Mouse (Mus musculus): Measurements from ENCODE around the gene Crybb3. TPM values are rescaled to one million over a fixed set of nuclear protein-coding genes. Genes with fewer than 3 reads are reported as not detected.

Crybb3 gene
- 0.40 and 2.0 TPM in 2 replicates for polyA plus RNA-seq (2016; fragmentation: Nextera tagmentation; extraction: Ambion mirVana)

GRCm38 (mm10) chr5:113081439-113081838 is at the start of gene Crybb3:
Gene Crybb3, minus strand, starts transcription at chr5:113081584.
- 86% methylated on average over 8 of the region's 8 CpGs for WGBS
- H3K4me3 ChIP-seq = no peak within 1 kb of the TSS
- H3K27ac ChIP-seq (replicated peaks) = no peak within 1 kb of the TSS
- peaks cover 10% of the 10 kb centered on the region for H3K4me1 ChIP-seq
- DNase-seq (ENCODE audit: low spot score) = no peak
- H3K9me3 ChIP-seq (replicated peaks) = no peaks in the 10 kb centered on the region
- H3K36me3 ChIP-seq = no peaks in the 10 kb centered on the region
- H3K27me3 ChIP-seq (ENCODE audit: low read depth, poor library complexity, severe bottlenecking) = no peaks in the 10 kb centered on the region

- Histone ChIP-seq H3K27ac (replicated peaks) (no peak overlapping the region), H3K27me3 (ENCODE audit: low read depth, poor library complexity, severe bottlenecking) (no peaks in the 10 kb centered on the region), H3K4me3 (no peak overlapping the region), H3K36me3 (no peaks in the 10 kb centered on the region), H3K9me3 (replicated peaks) (no peaks in the 10 kb centered on the region), H3K4me1 (peaks cover 20% of the 10 kb centered on the region)
- no peak for DNase-seq (ENCODE audit: low spot score)
- 86% methylated on average over 4 of the region's 4 CpGs for WGBS
These were observed 47.0 kb upstream of the Crybb3 start for GRCm38 (mm10) chr5:113128426-113128825.

- WGBS = 95% methylated on average over 12 of the region's 12 CpGs
- Histone ChIP-seq H3K27ac (replicated peaks) (no peak overlapping the region), H3K36me3 (no peaks in the 10 kb centered on the region), H3K27me3 (ENCODE audit: low read depth, poor library complexity, severe bottlenecking) (no peaks in the 10 kb centered on the region), H3K4me3 (no peak overlapping the region), H3K9me3 (replicated peaks) (no peaks in the 10 kb centered on the region), H3K4me1 (peaks cover 22% of the 10 kb centered on the region)
- DNase-seq (ENCODE audit: low spot score) = no peak
These were observed 45.1 kb upstream of the Crybb3 start for GRCm38 (mm10) chr5:113126476-113126875.

DNA sequence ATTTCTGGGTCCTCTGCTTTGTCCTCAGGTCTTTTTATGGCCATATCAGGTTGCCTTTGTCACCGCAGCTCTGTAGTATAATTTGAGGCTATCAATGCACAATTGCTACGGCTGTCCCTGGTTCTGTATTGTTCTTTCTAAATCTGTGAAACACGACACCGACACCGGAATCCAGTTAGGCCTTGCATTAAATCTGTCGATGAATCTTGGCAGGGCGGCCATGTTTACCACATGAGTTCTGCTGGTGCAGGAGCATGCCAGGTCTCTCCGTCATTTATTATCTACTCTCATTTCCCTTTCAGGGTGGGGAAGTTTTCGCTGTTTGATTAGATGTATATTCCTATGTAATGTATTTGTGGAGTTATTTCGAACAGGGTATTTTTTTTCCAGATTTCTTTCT is 42.3 kb upstream of the Crybb3 start:
- Histone ChIP-seq H3K27me3 (ENCODE audit: low read depth, poor library complexity, severe bottlenecking) (no peaks in the 10 kb centered on the region), H3K27ac (replicated peaks) (no peak overlapping the region), H3K36me3 (no peaks in the 10 kb centered on the region), H3K4me1 (peaks cover 41% of the 10 kb centered on the region), H3K4me3 (no peak overlapping the region), H3K9me3 (replicated peaks) (no peaks in the 10 kb centered on the region)
- no peak for DNase-seq (ENCODE audit: low spot score)
- WGBS = 88% methylated on average over 10 of the region's 10 CpGs

- H3K4me3 ChIP-seq = no peak overlapping the region
- H3K36me3 ChIP-seq = no peaks in the 10 kb centered on the region
- WGBS = 47% methylated on average over 12 of the region's 12 CpGs
- no peak for DNase-seq (ENCODE audit: low spot score)
- H3K4me1 ChIP-seq = peaks cover 42% of the 10 kb centered on the region
- H3K9me3 ChIP-seq (replicated peaks) = no peaks in the 10 kb centered on the region
- no peaks in the 10 kb centered on the region for H3K27me3 ChIP-seq (ENCODE audit: low read depth, poor library complexity, severe bottlenecking)
- peak overlapping the region; percentile 24; the same call in 1 of the 2 replicates for H3K27ac ChIP-seq (replicated peaks)
These were observed 41.1 kb upstream of the Crybb3 start for GRCm38 (mm10) chr5:113122326-113123054.

- H3K27me3 ChIP-seq (ENCODE audit: low read depth, poor library complexity, severe bottlenecking) = no peaks in the 10 kb centered on the region
- H3K36me3 ChIP-seq = no peaks in the 10 kb centered on the region
- 73% methylated on average over 6 of the region's 6 CpGs for WGBS
- DNase-seq (ENCODE audit: low spot score) = no peak
- no peaks in the 10 kb centered on the region for H3K9me3 ChIP-seq (replicated peaks)
- peaks cover 42% of the 10 kb centered on the region for H3K4me1 ChIP-seq
- H3K4me3 ChIP-seq = no peak overlapping the region
- H3K27ac ChIP-seq (replicated peaks) = peak overlapping the region; percentile 24
These were observed 40.1 kb upstream of the Crybb3 start for GRCm38 (mm10) chr5:113121591-113121875.

DNA sequence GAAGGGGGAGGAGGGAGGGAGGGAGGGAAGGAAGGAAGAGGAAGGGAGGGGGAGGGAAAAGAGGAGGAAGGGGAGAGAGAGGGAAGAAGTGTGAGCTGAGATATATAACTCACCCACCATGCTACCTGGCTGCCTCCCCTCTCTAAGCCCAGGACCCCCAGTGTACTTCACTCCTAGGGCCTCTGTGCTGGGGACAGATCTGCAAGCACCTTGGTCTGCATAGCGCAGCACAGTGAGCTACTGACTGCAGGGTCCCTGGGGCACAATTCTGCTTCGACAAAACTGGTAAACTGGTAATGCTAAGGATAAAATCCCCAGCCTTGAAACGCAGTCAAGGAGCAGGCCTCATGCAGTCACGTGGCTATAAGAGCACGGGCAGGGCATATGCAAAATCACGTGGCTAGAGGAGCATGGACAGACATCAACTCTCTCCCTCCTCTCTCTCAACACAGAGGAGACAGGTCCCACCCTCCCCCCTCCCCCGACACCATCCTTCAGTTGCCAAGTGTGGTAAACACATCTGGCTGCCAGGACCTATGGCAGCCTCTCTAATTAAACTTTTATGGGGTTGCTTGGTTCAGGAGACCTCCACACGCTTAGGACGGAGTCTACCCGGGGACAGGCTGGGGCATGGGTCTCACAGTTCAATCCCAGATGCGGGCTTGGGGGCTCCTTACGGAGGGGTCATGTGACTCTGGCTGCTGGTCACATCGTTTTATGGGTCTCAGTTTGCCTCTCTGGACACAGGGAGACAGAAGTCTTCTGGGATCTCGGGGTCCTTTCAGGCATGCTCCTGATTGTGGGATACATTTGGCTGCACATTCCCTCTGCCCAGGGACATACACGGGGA is 39.6 kb upstream of the Crybb3 start:
- no peaks in the 10 kb centered on the region for H3K27me3 ChIP-seq (ENCODE audit: low read depth, poor library complexity, severe bottlenecking)
- peaks cover 42% of the 10 kb centered on the region for H3K4me1 ChIP-seq
- no peak for DNase-seq (ENCODE audit: low spot score)
- 45% methylated on average over 15 of the region's 15 CpGs for WGBS
- H3K36me3 ChIP-seq = no peaks in the 10 kb centered on the region
- no peak overlapping the region for H3K4me3 ChIP-seq
- peak overlapping the region; percentile 24 for H3K27ac ChIP-seq (replicated peaks)
- H3K9me3 ChIP-seq (replicated peaks) = no peaks in the 10 kb centered on the region

GRCm38 (mm10) chr5:113119861-113120465 is 38.6 kb upstream of the Crybb3 start:
- Histone ChIP-seq H3K27ac (replicated peaks) (peak overlapping the region; percentile 3), H3K36me3 (no peaks in the 10 kb centered on the region), H3K4me1 (peaks cover 42% of the 10 kb centered on the region), H3K4me3 (no peak overlapping the region), H3K9me3 (replicated peaks) (no peaks in the 10 kb centered on the region), H3K27me3 (ENCODE audit: low read depth, poor library complexity, severe bottlenecking) (no peaks in the 10 kb centered on the region)
- WGBS = 51% methylated on average over 13 of the region's 13 CpGs
- DNase-seq (ENCODE audit: low spot score) = no peak

DNA sequence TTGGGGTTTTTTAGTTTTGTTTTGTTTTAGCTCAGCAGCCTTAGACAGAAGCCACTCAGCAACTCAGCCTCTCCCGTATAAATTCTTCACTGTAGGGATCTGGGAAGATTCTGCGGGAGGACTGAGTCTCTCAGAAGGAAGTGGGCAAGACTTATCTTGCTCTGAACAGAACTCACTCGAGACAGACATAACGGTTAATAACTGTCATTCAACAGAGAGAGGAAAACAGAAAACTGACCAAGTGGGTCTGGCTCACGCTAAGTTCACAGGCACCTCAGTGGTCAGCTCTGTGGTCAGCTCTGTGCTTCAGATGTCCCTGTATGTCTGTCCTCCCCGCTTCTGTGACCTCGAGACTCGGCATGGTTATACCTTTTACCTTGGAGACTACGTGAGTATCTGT is 37.9 kb upstream of the Crybb3 start:
- Histone ChIP-seq H3K27ac (replicated peaks) (0 out of 2 replicates have a peak overlapping the region, but pooled peaks have one; percentile 3), H3K4me1 (peaks cover 48% of the 10 kb centered on the region), H3K9me3 (replicated peaks) (no peaks in the 10 kb centered on the region), H3K27me3 (ENCODE audit: low read depth, poor library complexity, severe bottlenecking) (no peaks in the 10 kb centered on the region), H3K4me3 (no peak overlapping the region), H3K36me3 (no peaks in the 10 kb centered on the region)
- no peak for DNase-seq (ENCODE audit: low spot score)
- 84% methylated on average over 9 of the region's 9 CpGs for WGBS

GRCm38 (mm10) chr5:113118695-113119094 is 37.3 kb upstream of the Crybb3 start:
- 55% methylated on average over 6 of the region's 6 CpGs for WGBS
- Histone ChIP-seq H3K36me3 (no peaks in the 10 kb centered on the region), H3K4me1 (peaks cover 51% of the 10 kb centered on the region), H3K9me3 (replicated peaks) (no peaks in the 10 kb centered on the region), H3K27me3 (ENCODE audit: low read depth, poor library complexity, severe bottlenecking) (no peaks in the 10 kb centered on the region), H3K4me3 (no peak overlapping the region), H3K27ac (replicated peaks) (no peak overlapping the region)
- DNase-seq (ENCODE audit: low spot score) = no peak

DNA sequence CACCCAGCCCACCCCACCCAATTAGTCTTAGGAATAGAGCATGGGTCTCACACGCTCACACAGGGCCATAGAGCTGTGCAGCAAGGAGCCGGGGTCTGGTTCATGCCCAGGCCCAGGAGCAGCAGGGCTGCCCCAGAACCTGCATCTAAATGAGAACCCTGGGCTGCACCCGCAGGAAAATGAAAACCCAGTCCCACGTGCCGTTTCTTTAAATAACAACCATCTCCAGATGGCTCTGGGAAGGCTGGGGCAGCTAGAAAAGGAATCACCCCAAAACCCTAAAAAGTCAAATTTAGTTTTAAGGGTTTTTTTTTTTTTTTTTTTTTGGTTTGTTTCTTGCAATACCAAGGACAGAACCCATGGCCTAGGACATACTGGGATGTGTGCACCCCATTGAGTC is 36.0 kb upstream of the Crybb3 start:
- Histone ChIP-seq H3K4me1 (peaks cover 49% of the 10 kb centered on the region), H3K9me3 (replicated peaks) (no peaks in the 10 kb centered on the region), H3K4me3 (no peak overlapping the region), H3K27me3 (ENCODE audit: low read depth, poor library complexity, severe bottlenecking) (no peaks in the 10 kb centered on the region), H3K27ac (replicated peaks) (no peak overlapping the region), H3K36me3 (no peaks in the 10 kb centered on the region)
- DNase-seq (ENCODE audit: low spot score) = no peak
- 83% methylated on average over 5 of the region's 5 CpGs for WGBS

DNA sequence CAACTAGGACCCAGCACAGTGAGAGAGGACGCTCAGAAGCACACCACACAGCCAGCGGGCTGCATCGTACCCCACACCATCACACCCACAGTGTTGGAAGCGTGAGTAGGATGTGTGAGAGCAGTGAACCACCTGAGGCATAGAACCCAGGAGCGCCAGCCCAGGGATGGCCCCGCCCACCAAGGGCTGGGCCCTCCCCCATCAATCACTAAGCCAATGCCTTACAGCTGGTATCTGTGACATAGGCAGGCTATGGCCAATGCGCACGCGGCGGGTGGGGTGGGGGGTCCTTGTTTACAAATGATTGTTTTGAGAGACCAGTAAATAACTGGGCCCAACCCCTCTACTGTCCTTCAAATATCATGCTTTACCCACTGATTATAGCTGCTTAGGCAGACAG is 34.5 kb upstream of the Crybb3 start:
- no peak overlapping the region for H3K4me3 ChIP-seq
- H3K27ac ChIP-seq (replicated peaks) = 0 out of 2 replicates have a peak overlapping the region, but pooled peaks have one; percentile 28
- no peaks in the 10 kb centered on the region for H3K9me3 ChIP-seq (replicated peaks)
- no peaks in the 10 kb centered on the region for H3K27me3 ChIP-seq (ENCODE audit: low read depth, poor library complexity, severe bottlenecking)
- H3K36me3 ChIP-seq = no peaks in the 10 kb centered on the region
- 58% methylated on average over 10 of the region's 10 CpGs for WGBS
- H3K4me1 ChIP-seq = peaks cover 42% of the 10 kb centered on the region
- no peak for DNase-seq (ENCODE audit: low spot score)
